Mouse (Mus musculus) thymus, adult 2 months (tissue): ENCODE measurements around the gene Sufu. TPM values are rescaled to one million over a fixed set of nuclear protein-coding genes. Genes with fewer than 3 reads are reported as not detected.

Source experiments
- DNase-seq: peaks from one replicate; pipeline ENCODE4 v3.0.0; 2021
- H3K27ac ChIP-seq: fragments of 200-500 bp; 2 replicates; pipeline ENCODE4 v1.5.1; 2012; ENCODE audit warnings: low read length, control low read depth; ENCODE audit not compliant: control insufficient read depth, insufficient read depth
- H3K27me3 ChIP-seq: fragments of 200-500 bp; 2 replicates; pipeline ENCODE4 v1.6.1; 2012; ENCODE audit warnings: mild to moderate bottlenecking, low read length, moderate library complexity, mixed read lengths; ENCODE audit not compliant: control insufficient read depth, insufficient read depth
- H3K36me3 ChIP-seq: fragments of 200-500 bp; 2 replicates; pipeline ENCODE4 v1.6.1; 2012; ENCODE audit warnings: mild to moderate bottlenecking, low read length, moderate library complexity; ENCODE audit not compliant: control insufficient read depth, insufficient read depth
- H3K4me1 ChIP-seq: fragments of 200-500 bp; replicated peaks from 2 replicates; pipeline ENCODE4 v1.6.1; 2012; ENCODE audit warnings: low read length; ENCODE audit not compliant: control insufficient read depth, insufficient read depth
- H3K4me3 ChIP-seq: fragments of 200-500 bp; 2 replicates; pipeline ENCODE4 v1.5.1; 2012; ENCODE audit warnings: mild to moderate bottlenecking, low read length, control low read depth, moderate library complexity; ENCODE audit not compliant: control insufficient read depth, insufficient read depth
- CTCF ChIP-seq: fragments of 200-500 bp; IDR thresholded peaks from 2 replicates; pipeline ENCODE4 v1.5.1; 2012; ENCODE audit warnings: mild to moderate bottlenecking, control low read depth, low read length, moderate library complexity, borderline replicate concordance; ENCODE audit not compliant: control insufficient read depth, poor library complexity, insufficient read depth; ENCODE audit errors: extremely low read depth
- POLR2A ChIP-seq: fragments of 200-500 bp; IDR thresholded peaks from 2 replicates; pipeline ENCODE4 v1.6.1; 2012; ENCODE audit warnings: mild to moderate bottlenecking, low read length, control low read depth, moderate library complexity; ENCODE audit not compliant: control insufficient read depth, poor library complexity, insufficient read depth; ENCODE audit errors: extremely low read depth
- WGBS: fragments of 180-500 bp; shearing (Covaris S2); methylation state at CpG from one replicate; pipeline ENCODE4 v1.1.7; 2018; 5-methylcytosine and 5-hydroxymethylcytosine counted together
- polyA plus RNA-seq: library from polyadenylated mRNA; depleted of rRNA; stranded (reverse); fragments of >200 nt; gene quantifications from 2 replicates; pipeline ENCODE4 v1.2.3, GENCODE M21; 2012

The Sufu gene
- polyA plus RNA-seq, 1 experiment: 31.3 TPM

DNA sequence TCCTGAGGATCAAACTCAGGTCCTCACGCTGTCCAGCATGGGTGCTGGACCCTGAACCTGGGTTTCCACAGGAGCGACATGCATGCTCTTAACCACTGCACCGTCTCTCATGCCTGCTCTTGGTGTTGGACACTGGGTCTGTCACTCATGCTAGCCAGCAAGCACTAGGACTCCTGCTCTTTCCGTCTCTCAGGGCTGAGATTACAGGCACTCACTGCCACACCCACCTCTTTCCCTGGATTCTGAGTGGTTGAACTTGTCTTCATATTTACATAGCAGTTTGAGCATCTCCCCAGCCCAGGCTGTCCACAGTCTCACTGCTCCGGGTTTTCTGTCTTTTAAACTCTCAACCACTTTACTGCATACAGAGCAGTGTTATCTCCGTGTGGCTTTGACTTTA, 48.9 kb downstream of the Sufu start:
- Histone ChIP-seq H3K4me1 (no peaks in the 10 kb centered on the region; the same call in 1 of the 2 replicates), H3K36me3 (no peaks in the 10 kb centered on the region), H3K27me3 (no peaks in the 10 kb centered on the region), H3K27ac (no peak overlapping the region), H3K4me3 (no peak overlapping the region)
- DNase-seq: no peak
- WGBS: 96% methylated on average over 6 of the region's 6 CpGs
- no peak for TF ChIP-seq POLR2A
- TF ChIP-seq CTCF: no peak

DNA sequence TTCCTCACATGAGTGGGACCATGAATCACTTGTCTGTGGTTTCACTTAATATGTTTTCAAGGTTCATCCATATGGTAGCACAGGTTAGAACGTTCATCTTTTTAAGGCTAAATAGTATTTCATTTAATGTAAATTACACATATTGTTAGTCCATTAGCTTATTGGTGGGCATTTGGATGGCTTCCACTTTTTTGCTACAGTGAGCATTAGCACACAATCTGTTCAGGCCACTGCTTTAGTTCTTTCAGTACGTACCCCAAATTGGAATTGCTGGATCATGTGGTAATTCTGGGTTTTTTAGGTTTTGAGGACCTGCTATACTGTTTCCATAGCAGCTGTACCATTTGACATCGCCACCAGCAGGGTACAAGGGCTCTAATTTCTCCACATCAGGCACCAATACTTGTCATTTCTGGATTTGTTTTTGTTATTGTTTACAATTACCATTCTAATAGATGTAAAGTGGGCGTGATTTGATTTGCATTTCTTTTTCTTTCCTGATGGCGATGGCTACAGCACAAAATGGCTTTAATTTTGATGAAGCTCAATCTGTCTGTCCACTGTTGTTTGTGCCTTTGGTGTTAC, 49.8 kb downstream of the Sufu start:
- no peaks in the 10 kb centered on the region for H3K27me3 ChIP-seq
- DNase-seq: no peak
- 97% methylated on average over 5 of the region's 5 CpGs for WGBS
- TF ChIP-seq CTCF (no peak), POLR2A (no peak)
- no peak overlapping the region for H3K27ac ChIP-seq
- no peak overlapping the region for H3K4me3 ChIP-seq
- H3K4me1 ChIP-seq: peaks cover 3% of the 10 kb centered on the region
- no peaks in the 10 kb centered on the region for H3K36me3 ChIP-seq

DNA sequence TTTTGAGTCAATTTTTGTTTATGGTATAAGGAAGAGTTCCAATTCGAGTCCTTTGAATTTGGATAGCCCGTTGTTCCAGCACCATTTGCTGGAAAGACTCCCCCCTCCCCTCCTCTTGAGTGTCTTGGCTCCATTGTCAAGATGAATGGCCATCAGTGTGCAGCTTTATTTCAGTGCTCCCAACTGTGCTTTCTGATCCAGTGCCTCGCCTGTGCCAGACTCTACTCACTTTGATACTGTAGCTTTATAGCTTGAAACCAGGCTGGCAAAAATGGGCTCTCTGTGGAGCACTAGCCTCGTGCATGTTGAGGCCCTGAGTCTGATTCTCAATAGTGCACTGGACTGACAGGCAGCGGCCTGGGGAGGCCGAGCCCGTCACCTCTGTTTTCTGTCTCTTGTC, 50.4 kb downstream of the Sufu start:
- no peak for DNase-seq
- no peak for TF ChIP-seq POLR2A
- no peak for TF ChIP-seq CTCF

DNA sequence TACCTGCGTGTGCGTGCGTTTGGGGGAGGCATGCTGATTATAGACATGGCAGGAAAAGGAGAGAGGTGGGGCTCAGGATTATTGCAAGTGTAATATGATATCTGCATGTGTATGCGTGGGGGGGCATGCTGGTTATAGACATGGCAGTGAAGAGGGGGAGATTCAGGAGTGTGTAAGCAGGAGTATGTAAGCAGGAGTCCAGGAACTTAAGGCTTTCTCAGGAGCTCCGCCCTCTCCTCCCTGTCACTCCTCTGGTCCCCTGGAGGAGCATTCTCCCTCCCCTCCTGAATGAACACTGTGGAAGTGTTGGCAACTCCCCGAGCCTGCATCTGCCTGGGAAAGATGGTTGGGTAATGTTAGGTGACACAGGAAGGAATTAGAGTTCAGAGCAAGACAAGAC, 51.2 kb downstream of the Sufu start:
- Histone ChIP-seq H3K27me3 (no peaks in the 10 kb centered on the region), H3K4me1 (peaks cover 5% of the 10 kb centered on the region), H3K27ac (no peak overlapping the region), H3K36me3 (no peaks in the 10 kb centered on the region; the same call in 1 of the 2 replicates), H3K4me3 (no peak overlapping the region)
- 83% methylated on average over 6 of the region's 6 CpGs for WGBS
- no peak for DNase-seq
- no peak for TF ChIP-seq CTCF
- no peak for TF ChIP-seq POLR2A

More for the DNA sequence above, 50.4 kb downstream of the Sufu start:
- H3K27ac ChIP-seq: no peak overlapping the region
- no peaks in the 10 kb centered on the region for H3K36me3 ChIP-seq
- H3K4me1 ChIP-seq: peaks cover 5% of the 10 kb centered on the region
- no peaks in the 10 kb centered on the region for H3K27me3 ChIP-seq
- H3K4me3 ChIP-seq: no peak overlapping the region
- 89% methylated on average over 7 of the region's 7 CpGs for WGBS

DNA sequence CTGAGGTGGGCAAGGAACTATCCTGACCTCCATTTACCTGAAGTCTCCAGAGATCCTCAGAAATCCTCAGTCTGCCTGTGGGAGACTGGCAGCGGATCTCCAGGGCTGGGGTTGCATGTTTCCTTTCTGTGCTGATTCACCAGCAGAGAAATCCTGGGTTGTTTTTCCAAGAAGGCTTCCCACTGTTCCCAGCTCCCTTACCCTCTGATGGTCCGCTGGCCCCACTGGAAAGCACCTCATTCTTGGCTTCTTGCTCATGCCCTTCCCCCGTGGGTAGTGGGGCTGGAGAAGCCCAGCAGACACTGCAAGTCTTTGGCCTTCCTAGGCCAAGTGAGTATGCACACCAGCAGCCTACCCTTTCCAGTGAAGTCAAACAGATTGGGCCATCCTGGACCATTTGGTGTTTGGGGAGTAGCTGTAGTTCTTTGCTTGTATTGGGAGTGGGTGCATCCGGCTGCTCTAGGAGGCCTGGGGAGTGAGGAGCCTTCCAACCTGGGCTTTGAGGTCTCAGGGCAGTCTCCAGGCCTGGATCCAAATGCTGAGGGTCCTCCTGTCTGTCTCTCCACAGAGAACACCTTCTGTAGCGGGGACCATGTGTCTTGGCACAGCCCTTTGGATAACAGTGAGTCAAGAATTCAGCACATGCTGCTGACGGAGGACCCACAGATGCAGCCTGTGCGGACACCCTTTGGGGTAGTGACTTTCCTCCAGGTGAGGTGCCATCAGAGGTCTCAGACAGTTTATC, 52.7 kb downstream of the Sufu start:
- H3K36me3 ChIP-seq: peaks cover 3% of the 10 kb centered on the region; the same call in 1 of the 2 replicates
- H3K4me3 ChIP-seq: no peak overlapping the region
- H3K27me3 ChIP-seq: no peaks in the 10 kb centered on the region
- TF ChIP-seq POLR2A (no peak), CTCF (no peak)
- H3K27ac ChIP-seq: no peak overlapping the region
- 97% methylated on average over 7 of the region's 7 CpGs for WGBS
- no peak for DNase-seq
- H3K4me1 ChIP-seq: peaks cover 6% of the 10 kb centered on the region

DNA sequence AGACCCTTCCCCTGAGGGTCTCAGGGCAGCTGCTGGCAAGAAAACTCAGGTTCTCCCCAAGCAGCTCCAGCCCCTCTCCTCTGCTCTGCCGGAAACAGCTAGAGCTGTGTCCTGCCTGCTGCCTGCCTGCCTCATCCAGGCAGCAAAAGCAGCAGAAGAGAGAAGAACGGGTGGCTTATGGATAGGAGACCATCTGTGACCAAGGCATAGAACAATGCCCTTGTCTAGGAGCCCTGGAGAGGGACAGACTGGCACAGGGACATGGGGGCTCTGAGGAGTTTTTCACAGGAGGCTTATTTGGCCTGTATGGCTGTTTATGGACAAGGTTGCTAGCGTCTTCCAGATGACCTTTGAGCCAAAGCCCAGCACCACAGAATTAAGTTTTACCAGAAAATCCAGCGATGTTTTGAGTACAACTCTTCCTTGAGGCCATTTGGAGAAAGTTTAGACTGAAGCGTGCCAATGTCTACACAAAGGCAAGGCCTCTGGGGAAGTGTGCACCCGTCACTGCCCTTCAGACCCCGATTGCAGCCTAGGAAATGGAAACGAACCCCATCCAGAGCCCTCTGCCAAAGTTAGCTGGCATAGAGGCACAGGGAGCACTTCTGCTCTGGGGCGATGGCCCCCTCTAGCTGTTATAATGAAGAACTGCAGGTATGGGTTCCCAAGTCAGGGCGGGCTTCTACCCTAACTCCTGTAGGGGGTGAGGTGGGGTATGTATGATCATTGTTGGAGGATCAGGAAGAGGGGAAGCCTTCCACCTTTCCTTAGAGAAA, 55.5 kb downstream of the Sufu start:
- peak; percentile 54 for DNase-seq
- peak; percentile 76; the same call in 1 of the 2 replicates for TF ChIP-seq CTCF
- no peak for TF ChIP-seq POLR2A
- peaks cover 3% of the 10 kb centered on the region; the same call in 1 of the 2 replicates for H3K36me3 ChIP-seq
- H3K27me3 ChIP-seq: no peaks in the 10 kb centered on the region
- H3K27ac ChIP-seq: no peak overlapping the region
- peaks cover 14% of the 10 kb centered on the region for H3K4me1 ChIP-seq
- WGBS: 56% methylated on average over 10 of the region's 10 CpGs
- no peak overlapping the region for H3K4me3 ChIP-seq
